In the genomic region with DNA sequence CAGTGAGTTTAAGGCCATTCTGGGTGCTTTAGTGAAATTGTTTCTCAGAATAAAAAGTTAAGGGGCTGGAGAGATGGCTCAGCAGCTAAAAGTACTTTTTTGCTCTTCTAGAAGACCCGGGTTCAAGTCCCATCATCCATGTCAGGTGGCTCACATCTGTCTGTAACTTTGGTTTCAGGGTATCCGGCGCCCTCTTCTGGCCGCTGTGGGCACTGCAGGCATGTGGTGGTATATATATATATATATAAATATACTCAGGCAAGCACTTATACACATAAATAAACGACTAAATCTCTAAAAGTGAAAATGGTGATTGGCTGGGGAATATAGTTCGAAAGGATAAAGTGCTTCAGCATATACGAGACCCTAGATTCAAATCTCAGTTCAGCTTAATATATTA, we compare ENCODE assay signal across 11 mouse cellular contexts.
DNase-seq lines count a peak whose midpoint lies in the region; ATAC-seq and TF ChIP-seq lines count a peak whose summit lies in the region.
"Had no signal": no experiment of that assay in that cellular context is flagged by ENCODE, and none has a peak within 500 bp of the region (broad histone marks: within the 10 kb centered on the region; RNA-seq: fewer than 3 reads in every experiment).

No protein-coding gene starts in this region.

- DNase-seq in hindbrain, embryonic 11.5 days (ENCODE audit: low spot score) = peak; percentile 24
- no peak for DNase-seq in hindbrain, embryonic 14.5 days (ENCODE audit: low spot score)
- no peak for DNase-seq in midbrain, postnatal 0 days (ENCODE audit: low spot score)
- no peak for DNase-seq in midbrain, embryonic 10.5 days (ENCODE audit: low spot score)
- DNase-seq in R1 (ENCODE audit: low read depth, low spot score) = peak; percentile 55
- DNase-seq in retina, postnatal 1 day = peak; percentile 19
- no peak for DNase-seq in frontal cortex, postnatal 36 days (ENCODE audit: low spot score in 2 of 2)
- DNase-seq in urinary bladder, postnatal 10 days (ENCODE audit: low spot score) = no peak

- H3K27me3 ChIP-seq in hindbrain, embryonic 11.5 days (ENCODE audit: control insufficient read depth, insufficient read depth, low read length) = no peaks in the 10 kb centered on the region
- no peaks in the 10 kb centered on the region for H3K27me3 ChIP-seq in hindbrain, embryonic 14.5 days (ENCODE audit: control insufficient read depth, insufficient read depth, low read length)
- no peaks in the 10 kb centered on the region for H3K27me3 ChIP-seq in midbrain, postnatal 0 days (ENCODE audit: insufficient read depth, low read length)
- no peaks in the 10 kb centered on the region for H3K27me3 ChIP-seq in midbrain, embryonic 10.5 days (ENCODE audit: low read depth, poor library complexity, severe bottlenecking)
- H3K27me3 ChIP-seq: embryonic facial prominence, embryonic 12.5 days; midbrain, embryonic 13.5 days had no signal

- H3K27ac ChIP-seq in hindbrain, embryonic 11.5 days (ENCODE audit: low read depth, low read length) = no peak overlapping the region
- no peak overlapping the region for H3K27ac ChIP-seq in hindbrain, embryonic 14.5 days
- no peak overlapping the region for H3K27ac ChIP-seq in midbrain, postnatal 0 days (ENCODE audit: low read depth, low read length)
- H3K27ac ChIP-seq in midbrain, embryonic 10.5 days (replicated peaks) = no peak overlapping the region
- H3K27ac ChIP-seq: embryonic facial prominence, embryonic 12.5 days; heart, embryonic 10.5 days; midbrain, embryonic 13.5 days had no signal

- no peak for ATAC-seq in hindbrain, embryonic 11.5 days (ENCODE audit: low FRiP score)
- ATAC-seq in hindbrain, embryonic 14.5 days (ENCODE audit: low FRiP score) = no peak
- ATAC-seq in midbrain, postnatal 0 days (ENCODE audit: low FRiP score) = no peak
- ATAC-seq: midbrain, embryonic 13.5 days had no signal

- no peaks in the 10 kb centered on the region for H3K36me3 ChIP-seq in hindbrain, embryonic 11.5 days (ENCODE audit: control insufficient read depth, insufficient read depth, low read length)
- no peaks in the 10 kb centered on the region for H3K36me3 ChIP-seq in hindbrain, embryonic 14.5 days (replicated peaks; ENCODE audit: control insufficient read depth, insufficient read depth)
- H3K36me3 ChIP-seq in midbrain, postnatal 0 days (ENCODE audit: insufficient read depth, low read length) = no peaks in the 10 kb centered on the region
- H3K36me3 ChIP-seq in midbrain, embryonic 10.5 days = no peaks in the 10 kb centered on the region
- H3K36me3 ChIP-seq: embryonic facial prominence, embryonic 12.5 days; heart, embryonic 10.5 days; midbrain, embryonic 13.5 days had no signal

- TF ChIP-seq CTCF in midbrain, postnatal 0 days (IDR thresholded peaks at IDR 0.05) = peak; percentile 53

- WGBS in hindbrain, embryonic 11.5 days = 73% methylated on average over 7 of the region's 7 CpGs
- 71% methylated on average over 7 of the region's 7 CpGs for WGBS in hindbrain, embryonic 14.5 days
- 83% methylated on average over 7 of the region's 7 CpGs for WGBS in midbrain, postnatal 0 days
- WGBS in midbrain, embryonic 10.5 days = 70% methylated on average over 7 of the region's 7 CpGs

- H3K9ac ChIP-seq in hindbrain, embryonic 11.5 days (ENCODE audit: low read depth, low read length) = no peak overlapping the region
- H3K9ac ChIP-seq in hindbrain, embryonic 14.5 days = no peak overlapping the region
- no peak overlapping the region for H3K9ac ChIP-seq in midbrain, postnatal 0 days (replicated peaks; ENCODE audit: low read length, poor library complexity, severe bottlenecking)
- H3K9ac ChIP-seq: embryonic facial prominence, embryonic 12.5 days; midbrain, embryonic 13.5 days had no signal

- no peak overlapping the region for H3K4me3 ChIP-seq in hindbrain, embryonic 11.5 days (ENCODE audit: low read depth, low read length)
- H3K4me3 ChIP-seq in hindbrain, embryonic 14.5 days (replicated peaks; ENCODE audit: low read length) = no peak overlapping the region
- H3K4me3 ChIP-seq in midbrain, postnatal 0 days (ENCODE audit: low read depth, low read length) = no peak overlapping the region
- H3K4me3 ChIP-seq in midbrain, embryonic 10.5 days = no peak overlapping the region
- H3K4me3 ChIP-seq: embryonic facial prominence, embryonic 12.5 days; heart, embryonic 10.5 days; midbrain, embryonic 13.5 days had no signal

- no peaks in the 10 kb centered on the region for H3K4me1 ChIP-seq in hindbrain, embryonic 11.5 days (replicated peaks; ENCODE audit: control insufficient read depth, insufficient read depth, low read length)
- H3K4me1 ChIP-seq in hindbrain, embryonic 14.5 days (replicated peaks; ENCODE audit: control insufficient read depth, insufficient read depth, low read length) = no peaks in the 10 kb centered on the region
- H3K4me1 ChIP-seq in midbrain, postnatal 0 days (ENCODE audit: insufficient read depth, low read length) = no peaks in the 10 kb centered on the region
- H3K4me1 ChIP-seq in midbrain, embryonic 10.5 days = no peaks in the 10 kb centered on the region
- H3K4me1 ChIP-seq: embryonic facial prominence, embryonic 12.5 days; midbrain, embryonic 13.5 days had no signal

- H3K9me3 ChIP-seq in hindbrain, embryonic 11.5 days (ENCODE audit: control insufficient read depth, low read length) = no peaks in the 10 kb centered on the region
- H3K9me3 ChIP-seq in hindbrain, embryonic 14.5 days (ENCODE audit: control insufficient read depth, low read length) = no peaks in the 10 kb centered on the region
- H3K9me3 ChIP-seq in midbrain, postnatal 0 days (ENCODE audit: low read length) = no peaks in the 10 kb centered on the region
- no peaks in the 10 kb centered on the region for H3K9me3 ChIP-seq in midbrain, embryonic 10.5 days (replicated peaks)
- H3K9me3 ChIP-seq: embryonic facial prominence, embryonic 12.5 days; heart, embryonic 10.5 days; midbrain, embryonic 13.5 days had no signal

- no peak overlapping the region for H3K4me2 ChIP-seq in hindbrain, embryonic 11.5 days (replicated peaks; ENCODE audit: low read depth, low read length)
- no peak overlapping the region for H3K4me2 ChIP-seq in hindbrain, embryonic 14.5 days (replicated peaks)
- H3K4me2 ChIP-seq in midbrain, postnatal 0 days (ENCODE audit: low read depth, low read length, poor library complexity, severe bottlenecking) = no peak overlapping the region
- H3K4me2 ChIP-seq: embryonic facial prominence, embryonic 12.5 days; midbrain, embryonic 13.5 days had no signal

Comparison
In these comparisons a context has a peak if more than half of its experiments do, and no peak if none do; other contexts are left out.
1. DNase-seq: peak in hindbrain, embryonic 11.5 days (single experiment), R1 (single experiment) and retina, postnatal 1 day (single experiment); none in hindbrain, embryonic 14.5 days (single experiment), midbrain, postnatal 0 days (single experiment), midbrain, embryonic 10.5 days (single experiment), frontal cortex, postnatal 36 days (0 of 2) and urinary bladder, postnatal 10 days (single experiment).